Mouse (Mus musculus): ENCODE data around the gene Gnl3l. TPM values are rescaled to one million over a fixed set of nuclear protein-coding genes. Genes with fewer than 3 reads are reported as not detected.

Gene Gnl3l
- total and polyA plus RNA-seq, 3 experiments, result 2.4 to 71.5 (median 63.5) TPM

- ATAC-seq (ENCODE audit: extremely low read depth, insufficient number of reproducible peaks, low FRiP score, poor library complexity, severe bottlenecking) (no peak), DNase-seq (ENCODE audit: low spot score) (no peak)
- H3K4me3 ChIP-seq (ENCODE audit: low read depth, low read length), result no peak overlapping the region
- no peaks in the 10 kb centered on the region for H3K36me3 ChIP-seq (replicated peaks)
- TF ChIP-seq POLR2AphosphoS5 (IDR thresholded peaks at IDR 0.05; ENCODE audit: insufficient replicate concordance, low read depth, low read length) (no peak), TAL1 (conservative IDR thresholded peaks at IDR 0.05; ENCODE audit: low read depth, low read length) (no peak), CTCF (IDR thresholded peaks at IDR 0.05; ENCODE audit: low read depth, low read length) (no peak), GATA1 (IDR thresholded peaks at IDR 0.05; ENCODE audit: borderline replicate concordance, low read length) (no peak), GATA2 (IDR thresholded peaks at IDR 0.05; ENCODE audit: borderline replicate concordance, low read depth, low read length) (no peak)
- 0 out of 2 replicates have a peak, but pooled peaks cover 4% of the 10 kb centered on the region for H3K27me3 ChIP-seq (ENCODE audit: insufficient read depth, low read length)
- H3K9me3 ChIP-seq (replicated peaks), result no peaks in the 10 kb centered on the region
- no peaks in the 10 kb centered on the region for H3K4me1 ChIP-seq (ENCODE audit: insufficient read depth, low read depth, low read length)
These were observed 62.4 kb downstream of the Gnl3l start for GRCm38 (mm10) chrX:150954721-150955120.

Other genes with a start within 250 kb of the Gnl3l start
- gene Maged2, start 203.0 kb downstream of the Gnl3l start, total RNA-seq (2014; fragmentation: Nextera tagmentation), result not detected in 2 replicates
- 0.33 and 0.81 TPM in 2 replicates for gene Maged2, start 203.0 kb downstream of the Gnl3l start, total RNA-seq (2017)
- 0.08 TPM in 1 of 2 replicates, not detected in the other for gene Maged2, start 203.0 kb downstream of the Gnl3l start, polyA plus RNA-seq (2012)
- not detected in 2 replicates for gene Fgd1, start 28.8 kb upstream of the Gnl3l start, total RNA-seq (2014; fragmentation: Nextera tagmentation)
- not detected in 2 replicates for gene Fgd1, start 28.8 kb upstream of the Gnl3l start, total RNA-seq (2017)
- gene Fgd1, start 28.8 kb upstream of the Gnl3l start, polyA plus RNA-seq (2012), result not detected in 2 replicates
- 25.7 and 26.2 TPM in 2 replicates for gene Tsr2, start 79.2 kb upstream of the Gnl3l start, total RNA-seq (2014; fragmentation: Nextera tagmentation)
- 39.5 and 40.6 TPM in 2 replicates for gene Tsr2, start 79.2 kb upstream of the Gnl3l start, total RNA-seq (2017)
- 8.9 and 11.0 TPM in 2 replicates for gene Tsr2, start 79.2 kb upstream of the Gnl3l start, polyA plus RNA-seq (2012)
- gene Wnk3, start 180.8 kb upstream of the Gnl3l start, total RNA-seq (2014; fragmentation: Nextera tagmentation), result not detected in 2 replicates
- 0.06 and 0.16 TPM in 2 replicates for gene Wnk3, start 180.8 kb upstream of the Gnl3l start, total RNA-seq (2017)
- not detected in 2 replicates for gene Wnk3, start 180.8 kb upstream of the Gnl3l start, polyA plus RNA-seq (2012)